Mouse (Mus musculus) olfactory bulb, adult 2 months (tissue): ENCODE data around the gene Galnt9.

Experiments
- CTCF ChIP-seq: fragments of 200-500 bp; IDR thresholded peaks from 2 replicates; pipeline ENCODE4 v1.5.1; 2012; ENCODE audit warnings: low read depth, mild to moderate bottlenecking, low read length, moderate library complexity; ENCODE audit not compliant: insufficient read depth
- POLR2A ChIP-seq: fragments of 200-500 bp; IDR thresholded peaks from 2 replicates; pipeline ENCODE4 v1.6.1; 2012; ENCODE audit warnings: mild to moderate bottlenecking, low read depth, low read length, moderate library complexity; ENCODE audit not compliant: insufficient read depth

- TF ChIP-seq POLR2A = peak; percentile 42; the same call in 1 of the 2 replicates
- TF ChIP-seq CTCF = no peak
Observed at GRCm38 (mm10) chr5:110543951-110544690, at the start of gene Galnt9.
